Mouse (Mus musculus) kidney, embryonic 16.5 days (tissue): ENCODE measurements around the gene Rab34. TPM values are rescaled to one million over a fixed set of nuclear protein-coding genes. Genes with fewer than 3 reads are reported as not detected.

Experiments
- ATAC-seq: fragments of 200-750 bp; cut with Nextera tagmentation; 2 replicates; pipeline ENCODE4 v1.8.0; 2017; ENCODE audit warnings: moderate TSS enrichment; ENCODE audit not compliant: low FRiP score, low TSS enrichment
- H3K27ac ChIP-seq: fragments of 300-500 bp; sonication (generic); 2 replicates; pipeline ENCODE4 v1.5.1; 2014; ENCODE audit warnings: low read length
- H3K27me3 ChIP-seq: fragments of 300-500 bp; sonication (generic); 2 replicates; pipeline ENCODE4 v1.6.1; 2014; ENCODE audit warnings: low read length, control low read depth, mixed read lengths; ENCODE audit not compliant: insufficient read depth
- H3K36me3 ChIP-seq: fragments of 300-500 bp; sonication (generic); 2 replicates; pipeline ENCODE4 v1.6.1; 2014; ENCODE audit warnings: low read length, control low read depth, mixed read lengths; ENCODE audit not compliant: insufficient read depth
- H3K4me1 ChIP-seq: fragments of 300-500 bp; sonication (generic); 2 replicates; pipeline ENCODE4 v1.6.1; 2014; ENCODE audit warnings: low read length, control low read depth, mixed read lengths; ENCODE audit not compliant: insufficient read depth
- H3K4me2 ChIP-seq: fragments of 300-500 bp; sonication (generic); replicated peaks from 2 replicates; pipeline ENCODE4 v1.6.1; 2014; ENCODE audit warnings: low read depth, low read length
- H3K4me3 ChIP-seq: fragments of 300-500 bp; sonication (generic); 2 replicates; pipeline ENCODE4 v1.5.1; 2014; ENCODE audit warnings: mild to moderate bottlenecking, low read length
- H3K9ac ChIP-seq: fragments of 300-500 bp; sonication (generic); replicated peaks from 2 replicates; pipeline ENCODE4 v1.6.1; 2014; ENCODE audit warnings: low read length
- H3K9me3 ChIP-seq: fragments of 300-500 bp; sonication (generic); 2 replicates; pipeline ENCODE4 v1.6.1; 2016; ENCODE audit warnings: low read length, control low read depth
- WGBS: fragments of 180-500 bp; shearing (Covaris S2); extraction: QIAGEN DNeasy Blood & Tissue Kit; methylation state at CpG from one replicate; pipeline ENCODE4 v1.1.7; 2014; 5-methylcytosine and 5-hydroxymethylcytosine counted together
- polyA plus RNA-seq: library from polyadenylated mRNA; unstranded; fragments of >200 nt; fragmentation: Nextera tagmentation; extraction: Ambion mirVana; gene quantifications from 2 replicates; pipeline ENCODE4 v1.2.1, GENCODE M21; 2015

Rab34 gene
- polyA plus RNA-seq, 1 experiment from 2014 or later: 130 TPM

DNA sequence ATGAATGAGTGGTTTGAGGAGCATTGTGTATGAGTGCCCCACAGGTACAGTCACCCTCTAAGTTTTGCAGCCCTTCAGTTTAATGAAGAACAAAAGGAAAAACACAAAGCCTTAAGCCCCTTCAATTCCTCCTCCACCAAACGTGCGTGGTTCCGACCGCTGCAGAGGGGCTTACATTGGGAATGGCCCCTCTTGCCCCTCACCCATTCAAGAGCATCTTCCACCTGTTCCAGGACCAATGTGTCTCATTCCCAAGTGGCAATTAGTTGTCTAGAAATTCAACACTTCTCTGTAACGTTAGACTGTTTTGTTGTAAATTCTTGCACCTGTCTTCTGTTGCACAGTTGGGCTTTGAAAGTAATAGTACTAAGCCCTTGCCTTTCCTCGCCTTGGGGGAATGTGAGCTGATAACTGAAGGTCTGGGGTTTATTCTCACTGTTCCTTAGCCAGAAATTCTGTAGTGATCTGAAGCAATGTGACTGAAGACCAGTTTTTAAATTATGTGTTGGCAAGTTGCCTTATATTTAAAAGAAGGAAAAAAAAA is 32.0 kb upstream of the Rab34 start:
- no peaks in the 10 kb centered on the region for H3K27me3 ChIP-seq
- no peaks in the 10 kb centered on the region for H3K9me3 ChIP-seq
- 58% methylated on average over 6 of the region's 6 CpGs for whole genome bisulfite sequencing
- no peak for ATAC-seq
- H3K36me3 ChIP-seq: peaks cover 50% of the 10 kb centered on the region
- H3K9ac ChIP-seq: no peak overlapping the region
- no peak overlapping the region for H3K4me2 ChIP-seq
- peaks cover 10% of the 10 kb centered on the region for H3K4me1 ChIP-seq
- no peak overlapping the region for H3K4me3 ChIP-seq
- H3K27ac ChIP-seq: no peak overlapping the region; the same call in 1 of the 2 replicates

DNA sequence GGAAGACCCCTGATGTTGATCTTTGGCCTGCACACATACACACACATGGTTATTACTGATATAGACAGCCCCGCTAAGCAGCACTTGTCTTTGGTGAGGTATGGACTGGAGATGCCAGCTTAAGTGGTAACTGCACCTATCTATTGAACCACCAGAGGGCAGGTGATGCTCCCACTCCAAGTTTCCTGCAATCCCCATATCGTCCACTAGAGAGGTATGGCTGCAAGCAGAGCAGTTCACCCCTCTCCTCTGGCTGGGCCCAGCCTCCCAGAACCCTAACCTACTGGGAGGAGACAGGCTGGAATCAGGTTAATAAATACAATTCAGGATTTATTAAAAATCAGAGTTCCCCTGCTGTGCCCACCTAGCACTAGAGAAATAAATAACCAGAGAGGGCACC is 29.1 kb upstream of the Rab34 start:
- no peaks in the 10 kb centered on the region for H3K27me3 ChIP-seq
- ATAC-seq: peak; percentile 60
- H3K9me3 ChIP-seq: no peaks in the 10 kb centered on the region
- H3K4me1 ChIP-seq: peaks cover 29% of the 10 kb centered on the region
- WGBS: 24% methylated on average over 2 of the region's 2 CpGs
- H3K36me3 ChIP-seq: peaks cover 55% of the 10 kb centered on the region
- H3K4me3 ChIP-seq: no peak overlapping the region
- no peak overlapping the region for H3K4me2 ChIP-seq
- H3K27ac ChIP-seq: no peak overlapping the region
- H3K9ac ChIP-seq: no peak overlapping the region

DNA sequence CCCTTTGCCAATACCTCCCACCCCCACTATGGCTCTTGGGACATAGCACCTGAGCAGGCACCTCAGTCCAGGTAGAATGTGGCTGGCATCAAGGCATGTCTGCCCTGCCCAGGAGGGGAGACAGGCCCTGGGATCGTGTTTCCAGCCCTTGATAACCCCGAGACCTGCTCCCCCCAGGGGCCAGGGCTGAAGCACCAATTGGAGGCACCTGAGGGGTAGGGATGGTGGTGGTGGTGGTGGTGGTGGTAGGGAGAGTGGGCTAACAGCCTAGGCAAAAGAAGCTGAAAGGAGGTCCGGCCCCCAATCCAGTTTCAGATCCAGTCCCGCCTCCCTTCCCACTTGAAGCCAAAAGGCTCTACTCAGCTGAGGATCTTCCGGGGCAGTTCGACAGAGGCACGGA is 28.7 kb upstream of the Rab34 start:
- H3K27me3 ChIP-seq: no peaks in the 10 kb centered on the region
- no peak; the same call in 1 of the 2 replicates for ATAC-seq
- H3K27ac ChIP-seq: peak overlapping the region; percentile 48; the same call in 1 of the 2 replicates
- 76% methylated on average over 7 of the region's 7 CpGs for WGBS
- peaks cover 29% of the 10 kb centered on the region for H3K4me1 ChIP-seq
- H3K4me2 ChIP-seq: no peak overlapping the region
- no peak overlapping the region for H3K9ac ChIP-seq
- H3K4me3 ChIP-seq: no peak overlapping the region
- no peaks in the 10 kb centered on the region for H3K9me3 ChIP-seq
- H3K36me3 ChIP-seq: peaks cover 53% of the 10 kb centered on the region

DNA sequence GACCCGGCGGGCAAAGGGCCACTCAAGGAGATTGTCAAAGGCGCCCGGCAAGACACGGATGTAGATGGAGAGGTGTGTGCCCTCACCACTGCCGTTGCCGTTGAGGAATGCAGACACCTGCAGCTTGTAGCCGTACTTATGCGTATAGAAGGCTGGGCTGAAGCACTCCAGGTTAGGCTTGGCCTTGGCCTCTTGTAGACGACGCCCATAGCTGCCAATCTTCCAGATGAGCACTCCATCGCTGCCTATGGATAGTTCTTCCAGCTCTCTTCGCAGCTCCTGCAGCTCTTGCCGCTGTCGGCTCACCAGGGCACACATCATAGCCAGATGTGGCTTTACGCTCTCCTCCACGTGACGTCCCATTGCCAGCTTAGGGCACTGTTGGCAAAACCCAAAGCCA is 28.1 kb upstream of the Rab34 start:
- Histone ChIP-seq H3K4me2 (no peak overlapping the region), H3K9me3 (no peaks in the 10 kb centered on the region), H3K4me1 (peaks cover 29% of the 10 kb centered on the region), H3K27me3 (no peaks in the 10 kb centered on the region), H3K27ac (no peak overlapping the region; the same call in 1 of the 2 replicates), H3K36me3 (peaks cover 50% of the 10 kb centered on the region), H3K4me3 (no peak overlapping the region), H3K9ac (no peak overlapping the region)
- 87% methylated on average over 18 of the region's 18 CpGs for WGBS
- no peak for ATAC-seq

DNA sequence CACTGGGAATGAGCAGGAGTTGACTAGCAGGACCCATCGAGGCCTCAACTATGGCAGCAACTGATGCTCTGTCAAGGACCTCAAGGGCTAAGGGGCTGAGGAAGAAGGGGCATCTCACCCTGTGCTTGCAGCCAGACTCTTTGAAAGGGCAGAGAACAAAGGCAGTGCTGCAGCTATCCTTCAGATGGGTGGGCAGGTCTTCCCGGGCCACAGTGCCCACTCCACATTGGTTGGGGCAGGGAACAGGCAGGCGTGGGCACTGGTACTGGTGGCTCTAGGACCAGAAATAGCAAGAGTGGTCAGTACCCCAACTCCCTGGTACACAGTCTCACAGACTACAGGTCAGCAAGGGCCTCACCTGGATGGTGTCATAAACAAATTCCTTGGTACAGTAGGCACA is 27.6 kb upstream of the Rab34 start:
- Histone ChIP-seq H3K9me3 (no peaks in the 10 kb centered on the region), H3K36me3 (peaks cover 48% of the 10 kb centered on the region), H3K4me2 (no peak overlapping the region), H3K4me1 (peaks cover 30% of the 10 kb centered on the region), H3K27me3 (no peaks in the 10 kb centered on the region), H3K27ac (no peak overlapping the region; the same call in 1 of the 2 replicates), H3K9ac (no peak overlapping the region), H3K4me3 (no peak overlapping the region)
- no peak for ATAC-seq
- WGBS: 80% methylated on average over 3 of the region's 3 CpGs

DNA sequence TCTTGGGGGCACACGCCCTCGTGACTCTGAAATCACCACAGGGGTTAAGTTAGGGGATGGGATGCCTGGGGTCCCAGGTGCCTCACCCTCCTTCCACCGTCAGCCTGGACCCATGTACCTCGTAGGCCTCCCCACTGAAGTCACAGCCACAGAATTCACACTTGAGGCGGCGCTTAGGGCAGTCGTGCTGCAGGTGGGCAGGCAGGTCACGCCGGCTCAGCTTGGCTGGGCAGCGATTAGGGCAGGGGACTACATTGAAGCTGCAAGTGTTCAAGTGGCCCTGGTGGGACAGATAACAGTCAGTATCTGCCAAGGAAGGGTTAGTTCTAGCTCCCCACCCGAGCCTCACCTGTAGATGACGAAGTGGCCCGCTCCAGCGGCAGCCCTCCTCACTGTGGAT is 27.1 kb upstream of the Rab34 start:
- H3K9ac ChIP-seq: no peak overlapping the region
- H3K27ac ChIP-seq: no peak overlapping the region
- no peak overlapping the region for H3K4me3 ChIP-seq
- H3K4me1 ChIP-seq: peaks cover 35% of the 10 kb centered on the region
- H3K36me3 ChIP-seq: peaks cover 45% of the 10 kb centered on the region
- H3K27me3 ChIP-seq: no peaks in the 10 kb centered on the region
- no peak for ATAC-seq
- 92% methylated on average over 14 of the region's 14 CpGs for WGBS
- H3K4me2 ChIP-seq: no peak overlapping the region
- no peaks in the 10 kb centered on the region for H3K9me3 ChIP-seq

DNA sequence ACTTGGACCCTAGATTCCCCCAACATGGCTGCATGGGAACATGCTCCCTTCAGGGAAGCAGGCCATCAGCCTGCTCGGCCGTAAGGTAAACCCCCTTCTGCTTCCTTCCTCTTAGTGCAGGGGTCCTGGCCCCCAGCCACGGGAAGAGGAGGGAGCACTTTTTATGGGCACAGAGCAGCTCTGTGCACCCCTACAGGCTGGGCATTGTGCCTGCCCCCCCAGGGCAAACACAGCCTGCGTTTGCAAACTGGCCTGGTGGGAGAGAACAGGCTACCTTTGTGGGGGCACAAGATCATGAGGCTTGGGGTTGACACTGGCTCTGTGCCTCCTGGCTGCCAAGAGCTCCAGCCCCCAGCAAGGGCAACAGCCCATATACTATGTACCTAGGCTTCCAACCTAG is 26.3 kb upstream of the Rab34 start:
- Histone ChIP-seq H3K9ac (peak overlapping the region; percentile 99), H3K27me3 (no peaks in the 10 kb centered on the region), H3K36me3 (peaks cover 44% of the 10 kb centered on the region), H3K4me2 (peak overlapping the region; percentile 84; the same call in 1 of the 2 replicates), H3K9me3 (no peaks in the 10 kb centered on the region), H3K4me1 (peaks cover 43% of the 10 kb centered on the region), H3K27ac (peak overlapping the region; percentile 97; the same call in 1 of the 2 replicates), H3K4me3 (peak overlapping the region; percentile 100; the same call in 1 of the 2 replicates)
- WGBS: 39% methylated on average over 4 of the region's 4 CpGs
- ATAC-seq: no peak

DNA sequence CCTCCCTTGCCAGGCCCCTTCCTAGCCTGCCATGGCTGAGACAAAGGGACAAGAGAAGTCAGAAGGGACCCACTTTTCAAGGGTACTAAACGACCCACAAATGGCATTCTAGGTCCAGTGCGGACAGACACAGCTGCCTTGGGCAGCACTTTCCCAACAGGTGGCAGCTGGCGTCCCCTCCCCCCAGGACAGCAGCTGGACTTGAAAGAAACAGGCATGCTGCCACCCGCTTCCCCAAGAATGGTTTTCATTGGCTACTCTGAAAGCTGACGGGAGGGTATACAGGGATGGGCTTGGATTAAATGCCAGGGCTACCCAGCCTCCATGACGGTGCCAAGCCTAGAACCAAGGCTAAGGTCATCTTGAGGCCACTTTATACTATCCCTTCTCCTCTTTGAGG is 25.7 kb upstream of the Rab34 start:
- Histone ChIP-seq H3K36me3 (peaks cover 42% of the 10 kb centered on the region), H3K4me2 (peak overlapping the region; percentile 84), H3K9ac (peak overlapping the region; percentile 99), H3K4me1 (peaks cover 43% of the 10 kb centered on the region), H3K9me3 (no peaks in the 10 kb centered on the region), H3K4me3 (peak overlapping the region; percentile 100), H3K27ac (peak overlapping the region; percentile 97; the same call in 1 of the 2 replicates), H3K27me3 (no peaks in the 10 kb centered on the region)
- 30% methylated on average over 6 of the region's 6 CpGs for WGBS
- no peak for ATAC-seq

DNA sequence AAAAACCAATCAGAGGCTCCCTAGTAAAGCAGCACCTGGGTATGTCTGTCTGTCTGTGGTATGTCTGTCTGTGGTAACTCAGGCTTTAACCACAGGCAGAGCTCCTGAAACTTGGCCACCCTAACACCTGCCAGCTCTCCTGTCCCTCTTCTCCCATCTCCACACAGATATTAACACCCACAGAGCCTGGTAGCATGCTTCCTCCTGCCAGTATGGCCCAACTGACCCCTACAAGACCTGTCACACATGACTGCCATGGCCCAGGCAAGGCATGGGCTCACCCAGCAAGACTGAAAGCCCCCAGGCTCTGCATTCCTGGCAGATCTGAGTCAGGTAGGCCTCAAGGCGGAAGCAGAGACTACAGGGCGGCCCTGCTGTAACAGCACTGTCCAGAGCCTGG is 25.2 kb upstream of the Rab34 start:
- WGBS: 54% methylated on average over 2 of the region's 2 CpGs
- Histone ChIP-seq H3K27ac (peak overlapping the region; percentile 97), H3K4me1 (peaks cover 43% of the 10 kb centered on the region), H3K9me3 (no peaks in the 10 kb centered on the region), H3K4me3 (peak overlapping the region; percentile 100), H3K27me3 (no peaks in the 10 kb centered on the region), H3K36me3 (peaks cover 36% of the 10 kb centered on the region), H3K4me2 (peak overlapping the region; percentile 84), H3K9ac (peak overlapping the region; percentile 99)
- no peak for ATAC-seq

DNA sequence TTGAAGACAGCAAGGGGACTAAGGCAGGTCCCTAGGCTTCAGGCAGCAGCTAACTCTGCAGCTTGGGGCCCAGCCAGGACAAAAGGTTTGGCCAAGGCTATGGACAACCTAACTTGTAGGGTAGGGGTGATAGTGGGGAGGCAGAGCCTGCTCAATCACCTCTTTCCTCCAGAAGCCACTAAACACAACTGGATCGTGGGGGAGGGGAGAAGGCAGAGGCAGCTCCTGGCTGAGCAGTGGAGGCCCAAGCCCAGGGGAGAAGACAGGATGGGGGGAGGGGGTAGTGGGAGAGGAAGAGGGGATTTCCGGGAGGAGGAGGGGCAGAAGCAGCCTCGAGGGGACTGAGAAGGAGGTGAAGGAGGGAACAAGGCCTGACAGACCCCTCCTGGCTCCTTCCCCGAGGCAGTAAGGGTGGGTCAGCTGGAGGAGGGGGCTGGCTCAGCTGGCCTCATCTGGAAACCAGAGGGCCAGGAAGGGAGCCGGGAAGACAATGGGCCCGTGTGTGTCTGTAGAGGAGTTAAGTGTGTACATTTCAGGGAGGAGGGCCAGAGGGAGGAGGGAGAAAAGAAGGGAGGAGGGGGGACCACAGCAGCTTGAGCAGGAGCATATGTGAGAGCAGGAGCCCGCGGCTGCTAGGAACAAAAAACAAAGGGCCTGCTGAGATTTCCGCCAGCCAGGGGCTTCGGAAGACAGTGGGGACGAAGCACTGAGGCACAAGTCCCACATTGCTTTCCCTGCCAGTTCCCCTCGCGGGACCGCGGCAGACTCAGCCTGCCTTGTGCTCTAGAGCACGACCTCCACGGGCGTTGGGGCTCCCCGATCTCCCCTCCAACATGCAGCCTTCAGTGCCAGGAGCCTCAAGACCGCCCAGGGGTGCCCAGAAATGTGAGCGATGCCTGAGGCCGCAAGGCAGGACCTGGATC is 24.3 kb upstream of the Rab34 start:
- H3K9ac ChIP-seq: peak overlapping the region; percentile 99

More for the DNA sequence above, 24.3 kb upstream of the Rab34 start:
- no peaks in the 10 kb centered on the region for H3K9me3 ChIP-seq
- peak; percentile 61 for ATAC-seq
- peak overlapping the region; percentile 97 for H3K27ac ChIP-seq
- peaks cover 28% of the 10 kb centered on the region for H3K36me3 ChIP-seq
- H3K4me1 ChIP-seq: peaks cover 40% of the 10 kb centered on the region
- H3K27me3 ChIP-seq: no peaks in the 10 kb centered on the region
- H3K4me3 ChIP-seq: peak overlapping the region; percentile 100
- H3K4me2 ChIP-seq: peak overlapping the region; percentile 84
- WGBS: under 1% methylated on average over 22 of the region's 22 CpGs
